Mouse (Mus musculus): ENCODE measurements at regions not wholly inside any gene's neighbourhood (a gene's known extent, or its start where the extent isn't known, plus 50 kb on each side); places are given as distances from the start of the nearest gene placed in this dataset.

DNA sequence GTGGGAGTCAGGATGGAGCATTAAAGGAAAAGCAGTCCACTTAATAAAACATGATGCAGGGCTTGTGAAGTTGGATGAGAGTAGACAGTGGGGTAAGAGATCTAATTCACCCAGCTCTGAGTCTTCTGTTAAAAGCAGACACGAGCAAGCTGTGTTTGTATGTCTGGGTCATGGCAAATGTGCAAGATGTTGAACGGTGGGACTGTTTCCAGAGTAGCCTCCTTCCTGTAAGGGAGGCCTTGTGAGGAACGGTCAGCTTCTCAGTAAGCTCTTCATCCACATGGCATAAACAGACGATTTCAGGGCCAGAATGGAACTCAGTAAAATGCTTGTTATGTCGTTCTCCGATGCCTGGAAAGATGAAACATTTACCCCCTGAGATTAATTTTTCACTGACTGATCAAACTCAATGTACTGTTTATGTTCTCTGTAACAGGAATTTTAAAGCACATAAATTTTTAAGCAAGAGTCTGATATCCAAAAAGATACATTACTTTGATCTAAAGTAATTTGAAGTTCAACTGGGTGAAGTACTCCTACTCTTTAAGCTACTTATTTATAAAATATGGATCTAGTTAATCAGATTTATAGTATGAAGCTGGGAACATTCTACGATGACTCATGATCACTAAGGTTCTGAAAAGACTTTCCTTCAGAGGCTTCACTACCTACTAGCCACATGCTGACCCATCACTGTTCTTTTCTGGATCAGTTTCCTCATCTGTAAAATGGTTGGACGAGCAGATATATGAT is 130.6 kb downstream of the Mterf1b start:
- H3K4me3 ChIP-seq (replicated peaks in 1 of 3; ENCODE audit: low read depth in 2 of 3, low read length in 2 of 3, poor library complexity in 1 of 3) = no peak overlapping the region
- H3K9me3 ChIP-seq (replicated peaks; ENCODE audit: low read length) = no peaks in the 10 kb centered on the region
- no peaks in the 10 kb centered on the region for H3K79me2 ChIP-seq (replicated peaks; ENCODE audit: control insufficient read depth, extremely low read depth, insufficient read depth, poor library complexity, severe bottlenecking)
- TF ChIP-seq RCOR1 (conservative IDR thresholded peaks at IDR 0.05; ENCODE audit: low read depth, low read length) = no peak
- no peak for TF ChIP-seq JUN (IDR thresholded peaks at IDR 0.05; ENCODE audit: insufficient read depth, low read depth, low read length)
- TF ChIP-seq MYC (IDR thresholded peaks at IDR 0.05; ENCODE audit: low read depth, low read length) = no peak
- no peak for TF ChIP-seq ZMIZ1 (IDR thresholded peaks at IDR 0.05; ENCODE audit: low read depth, low read length)
- no peak for TF ChIP-seq EP300 (IDR thresholded peaks at IDR 0.05; ENCODE audit: low read length)
- no peak for TF ChIP-seq PAX5 (IDR thresholded peaks at IDR 0.05; ENCODE audit: low read length)
- no peak for TF ChIP-seq MEF2A (IDR thresholded peaks at IDR 0.05; ENCODE audit: borderline replicate concordance, low read depth, low read length)
- TF ChIP-seq POLR2A (IDR thresholded peaks at IDR 0.05; ENCODE audit: low read depth, low read length) = no peak
- TF ChIP-seq RAD21 (IDR thresholded peaks at IDR 0.05; ENCODE audit: low read depth, low read length) = no peak
- TF ChIP-seq ZKSCAN1 (IDR thresholded peaks at IDR 0.05; ENCODE audit: borderline replicate concordance, low read depth, low read length) = no peak
- TF ChIP-seq USF2 (conservative IDR thresholded peaks at IDR 0.05; ENCODE audit: low read depth, low read length) = no peak
- TF ChIP-seq USF1 (IDR thresholded peaks at IDR 0.05; ENCODE audit: low read depth, low read length) = no peak
- no peaks in the 10 kb centered on the region for H3K36me3 ChIP-seq (replicated peaks in 1 of 2; ENCODE audit: control insufficient read depth in 1 of 2, insufficient read depth in 1 of 2, low read length in 1 of 2)
- no peak overlapping the region for H3K27ac ChIP-seq (ENCODE audit: insufficient read depth, low read depth)
- no peaks in the 10 kb centered on the region for H3K4me1 ChIP-seq (ENCODE audit: control insufficient read depth in 1 of 2, insufficient read depth in 2 of 2)
- no peaks in the 10 kb centered on the region for H3K27me3 ChIP-seq (replicated peaks)
- H3K4me2 ChIP-seq (ENCODE audit: insufficient read depth, low read depth, poor library complexity, severe bottlenecking) = no peak overlapping the region
- DNase-seq (ENCODE audit: extremely low read depth) = no peak
- dilution Hi-C loops (cut with MboI; ENCODE audit: extremely low pct_ligation_motif_present, extremely low pct_unique_long_range_greater_than_20kb, low sequenced_read_pairs) (no loop called here), in situ Hi-C loops (cut with MboI; ENCODE audit: low pct_ligation_motif_present, low pct_unique_long_range_greater_than_20kb, low sequenced_read_pairs) (no loop called here)
- H3K9ac ChIP-seq (ENCODE audit: insufficient read depth, low read depth) = no peak overlapping the region

DNA sequence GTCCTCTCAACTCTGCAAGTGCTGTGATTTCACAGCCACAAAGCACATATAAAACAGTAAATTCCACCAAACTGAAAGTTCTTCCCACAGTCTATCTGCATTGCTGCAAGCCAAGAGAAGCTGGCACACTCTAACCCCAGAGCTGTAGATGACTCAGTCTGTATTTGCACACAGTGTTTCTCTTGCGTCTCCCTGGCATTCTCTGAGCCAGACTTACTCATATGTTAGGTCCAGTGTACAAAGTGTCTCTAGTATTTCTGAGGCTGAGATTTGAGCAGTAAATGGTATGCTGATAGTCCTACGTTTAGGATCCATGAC is 131.2 kb downstream of the Mterf1b start:
- Histone ChIP-seq H3K4me2 (ENCODE audit: insufficient read depth, low read depth, poor library complexity, severe bottlenecking) (no peak overlapping the region), H3K9ac (ENCODE audit: insufficient read depth, low read depth) (no peak overlapping the region), H3K4me1 (ENCODE audit: control insufficient read depth in 1 of 2, insufficient read depth in 2 of 2) (no peaks in the 10 kb centered on the region), H3K9me3 (replicated peaks; ENCODE audit: low read length) (no peaks in the 10 kb centered on the region), H3K79me2 (replicated peaks; ENCODE audit: control insufficient read depth, extremely low read depth, insufficient read depth, poor library complexity, severe bottlenecking) (no peaks in the 10 kb centered on the region), H3K27me3 (replicated peaks) (no peaks in the 10 kb centered on the region), H3K27ac (ENCODE audit: insufficient read depth, low read depth) (no peak overlapping the region), H3K4me3 (replicated peaks in 1 of 3; ENCODE audit: low read depth in 2 of 3, low read length in 2 of 3, poor library complexity in 1 of 3) (no peak overlapping the region), H3K36me3 (replicated peaks in 1 of 2; ENCODE audit: control insufficient read depth in 1 of 2, insufficient read depth in 1 of 2, low read length in 1 of 2) (no peaks in the 10 kb centered on the region)
- TF ChIP-seq SIN3A (IDR thresholded peaks at IDR 0.05; ENCODE audit: low read length) (no peak), POLR2AphosphoS2 (IDR thresholded peaks at IDR 0.05; ENCODE audit: low read depth, low read length) (no peak), JUN (IDR thresholded peaks at IDR 0.05; ENCODE audit: insufficient read depth, low read depth, low read length) (no peak), MYC (IDR thresholded peaks at IDR 0.05; ENCODE audit: low read depth, low read length) (no peak), MAFK (IDR thresholded peaks at IDR 0.05; ENCODE audit: insufficient replicate concordance, low read length) (no peak), PAX5 (IDR thresholded peaks at IDR 0.05; ENCODE audit: low read length) (no peak), NRF1 (IDR thresholded peaks at IDR 0.05; ENCODE audit: low read depth, low read length) (no peak)
- DNase-seq (ENCODE audit: extremely low read depth) = no peak
- in situ Hi-C loops (cut with MboI; ENCODE audit: low pct_ligation_motif_present, low pct_unique_long_range_greater_than_20kb, low sequenced_read_pairs) (no loop called here), dilution Hi-C loops (cut with MboI; ENCODE audit: extremely low pct_ligation_motif_present, extremely low pct_unique_long_range_greater_than_20kb, low sequenced_read_pairs) (no loop called here)

All from CH12.LX (cell line).